Mouse (Mus musculus): Measurements from ENCODE around the gene Lama4. TPM values are rescaled to one million over a fixed set of nuclear protein-coding genes. Genes with fewer than 3 reads are reported as not detected.

Lama4 gene
- total and polyA plus RNA-seq, 2 experiments from 2014 or later: 10.4 to 22.6 TPM

DNA sequence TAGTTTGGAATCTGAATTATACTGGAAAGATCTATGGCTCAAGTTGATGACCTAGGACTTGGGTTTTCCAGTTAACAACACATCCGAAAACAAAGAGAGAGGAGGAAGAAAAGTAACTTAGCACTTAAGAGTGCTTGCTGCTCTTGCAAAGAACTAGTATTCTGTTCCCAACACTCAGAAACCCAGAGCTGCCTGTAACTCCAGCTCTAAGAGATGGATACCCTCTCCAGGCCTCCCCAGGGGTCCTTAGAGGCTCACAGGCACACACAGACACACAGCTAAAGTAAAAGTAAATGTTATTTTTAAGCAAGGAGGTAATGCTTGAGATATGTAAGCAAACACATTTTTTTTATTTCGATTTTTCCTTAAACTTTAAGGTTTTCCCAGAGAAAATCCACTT lies 49.5 kb downstream of the Lama4 start:
- WGBS: 72% methylated on average over 2 of the region's 2 CpGs

DNA sequence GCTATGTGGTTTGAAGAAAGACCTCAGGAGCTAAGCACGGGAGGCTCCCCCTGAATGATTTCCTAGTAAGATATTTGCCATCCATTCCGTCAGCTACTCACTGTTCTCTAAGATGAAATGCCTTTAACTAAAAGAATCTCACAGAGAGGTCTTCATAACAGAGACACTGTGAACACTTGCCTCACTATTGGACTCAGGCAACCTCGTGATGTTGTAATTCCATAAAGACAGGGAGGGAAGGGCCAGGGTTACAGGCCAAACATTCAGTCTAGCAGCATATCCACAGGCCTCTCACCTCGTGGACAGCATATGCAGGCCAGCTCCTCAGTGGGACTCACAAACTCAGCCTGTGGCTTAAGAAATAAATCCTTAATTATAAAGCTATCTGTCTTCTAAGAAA lies 52.7 kb downstream of the Lama4 start:
- no peak for DNase-seq
- ATAC-seq: no peak
- H3K9ac ChIP-seq: no peak overlapping the region
- H3K4me2 ChIP-seq (ENCODE audit: low read depth): no peak overlapping the region
- no peaks in the 10 kb centered on the region for H3K9me3 ChIP-seq (ENCODE audit: low read length)
- no peaks in the 10 kb centered on the region for H3K36me3 ChIP-seq (ENCODE audit: insufficient read depth)
- TF ChIP-seq CTCF (IDR thresholded peaks at IDR 0.05; ENCODE audit: low read depth): no peak
- WGBS: 59% methylated on average over 4 of the region's 4 CpGs
- no peaks in the 10 kb centered on the region for H3K27me3 ChIP-seq (ENCODE audit: insufficient read depth, low read length)
- H3K4me3 ChIP-seq (ENCODE audit: low read depth, low read length): no peak overlapping the region
- H3K4me1 ChIP-seq (ENCODE audit: insufficient read depth): no peaks in the 10 kb centered on the region
- no peak overlapping the region for H3K27ac ChIP-seq (ENCODE audit: low read depth, low read length)

More for the DNA sequence above, 49.5 kb downstream of the Lama4 start:
- ATAC-seq: no peak
- Histone ChIP-seq H3K27ac (ENCODE audit: low read depth, low read length) (no peak overlapping the region), H3K9me3 (ENCODE audit: low read length) (no peaks in the 10 kb centered on the region), H3K27me3 (ENCODE audit: insufficient read depth, low read length) (no peaks in the 10 kb centered on the region), H3K4me1 (ENCODE audit: insufficient read depth) (no peaks in the 10 kb centered on the region), H3K36me3 (ENCODE audit: insufficient read depth) (no peaks in the 10 kb centered on the region), H3K4me2 (ENCODE audit: low read depth) (no peak overlapping the region), H3K9ac (no peak overlapping the region), H3K4me3 (ENCODE audit: low read depth, low read length) (no peak overlapping the region)
- TF ChIP-seq CTCF (IDR thresholded peaks at IDR 0.05; ENCODE audit: low read depth): no peak
- DNase-seq: no peak

DNA sequence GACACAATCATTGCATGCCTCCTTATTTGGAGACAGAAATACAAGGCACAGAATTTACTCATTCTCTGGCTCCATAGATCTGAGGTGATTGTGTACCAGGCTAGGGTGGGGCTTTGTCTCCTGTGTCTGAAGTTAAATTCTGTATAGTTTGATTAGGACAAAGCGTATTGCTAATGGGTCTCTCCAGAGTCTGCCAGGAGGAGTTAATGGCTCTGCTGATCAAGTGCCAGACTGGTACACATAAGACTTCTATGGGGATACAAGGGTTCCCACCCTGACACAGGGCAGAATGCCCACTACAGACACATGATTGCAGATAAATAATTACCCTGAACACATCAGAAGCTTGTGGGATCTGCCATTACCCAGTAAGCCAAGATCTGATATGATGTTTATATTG lies 53.3 kb downstream of the Lama4 start:
- Histone ChIP-seq H3K36me3 (ENCODE audit: insufficient read depth) (no peaks in the 10 kb centered on the region), H3K9me3 (ENCODE audit: low read length) (no peaks in the 10 kb centered on the region), H3K27me3 (ENCODE audit: insufficient read depth, low read length) (no peaks in the 10 kb centered on the region), H3K9ac (no peak overlapping the region), H3K4me2 (ENCODE audit: low read depth) (no peak overlapping the region), H3K4me1 (ENCODE audit: insufficient read depth) (no peaks in the 10 kb centered on the region), H3K27ac (ENCODE audit: low read depth, low read length) (no peak overlapping the region), H3K4me3 (ENCODE audit: low read depth, low read length) (no peak overlapping the region)
- no peak for TF ChIP-seq CTCF (IDR thresholded peaks at IDR 0.05; ENCODE audit: low read depth)
- DNase-seq: no peak
- ATAC-seq: no peak
- 55% methylated on average over 1 of the region's 1 CpGs for WGBS

DNA sequence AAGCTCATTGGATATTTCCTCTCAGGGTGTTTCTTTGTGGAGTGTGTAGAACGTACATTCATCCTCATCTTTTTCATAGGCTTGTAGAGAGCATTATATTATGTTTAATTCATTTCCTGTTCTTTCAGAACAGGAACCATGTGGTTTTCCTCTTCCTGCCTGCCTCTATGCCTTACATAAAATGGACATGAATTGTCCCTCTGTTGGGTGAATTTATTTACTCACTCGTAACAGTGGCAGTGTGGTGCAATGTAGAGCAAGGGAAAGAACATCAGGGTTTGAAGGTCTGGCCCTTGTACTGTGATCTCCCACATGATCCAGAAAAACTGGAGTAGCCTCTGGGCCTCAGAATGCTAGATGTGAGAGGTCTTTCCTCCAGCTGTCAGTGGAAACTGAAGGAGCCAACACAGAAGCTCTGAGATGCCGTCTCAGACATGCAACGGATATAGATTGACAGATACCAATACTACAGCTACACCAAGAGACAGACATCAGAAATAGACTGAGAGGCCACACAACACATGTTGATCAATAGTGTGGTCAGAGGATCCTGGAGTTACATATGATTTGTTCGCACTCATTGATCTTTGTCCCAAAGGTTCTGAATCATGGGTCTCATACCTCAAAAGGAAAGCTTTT lies 58.4 kb downstream of the Lama4 start:
- no peak for TF ChIP-seq CTCF (IDR thresholded peaks at IDR 0.05; ENCODE audit: low read depth)
- Histone ChIP-seq H3K4me2 (ENCODE audit: low read depth) (no peak overlapping the region), H3K27me3 (ENCODE audit: insufficient read depth, low read length) (no peaks in the 10 kb centered on the region), H3K9ac (no peak overlapping the region), H3K9me3 (ENCODE audit: low read length) (no peaks in the 10 kb centered on the region), H3K4me1 (ENCODE audit: insufficient read depth) (peaks cover 2% of the 10 kb centered on the region; the same call in 1 of the 2 replicates), H3K36me3 (ENCODE audit: insufficient read depth) (no peaks in the 10 kb centered on the region), H3K4me3 (ENCODE audit: low read depth, low read length) (no peak overlapping the region), H3K27ac (ENCODE audit: low read depth, low read length) (no peak overlapping the region)
- no peak for DNase-seq
- 77% methylated on average over 5 of the region's 5 CpGs for WGBS
- no peak for ATAC-seq

DNA sequence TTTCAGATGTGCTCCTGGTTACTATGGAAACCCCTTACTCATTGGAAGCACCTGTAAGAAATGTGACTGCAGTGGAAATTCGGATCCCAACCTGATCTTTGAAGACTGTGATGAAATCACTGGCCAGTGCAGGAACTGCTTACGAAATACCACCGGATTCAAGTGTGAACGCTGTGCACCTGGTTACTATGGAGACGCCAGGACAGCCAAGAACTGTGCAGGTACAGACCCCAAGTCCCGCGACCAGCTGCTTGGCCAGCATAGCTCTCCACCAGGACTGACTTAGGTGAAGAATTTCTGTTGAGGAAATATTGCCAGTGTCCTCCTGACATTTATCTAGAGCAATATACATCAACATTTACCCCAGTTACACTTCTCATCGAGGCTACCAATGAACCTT lies 61.2 kb downstream of the Lama4 start:
- WGBS: 79% methylated on average over 8 of the region's 8 CpGs
- TF ChIP-seq CTCF (IDR thresholded peaks at IDR 0.05; ENCODE audit: low read depth): no peak
- peak; percentile 46 for ATAC-seq

DNA sequence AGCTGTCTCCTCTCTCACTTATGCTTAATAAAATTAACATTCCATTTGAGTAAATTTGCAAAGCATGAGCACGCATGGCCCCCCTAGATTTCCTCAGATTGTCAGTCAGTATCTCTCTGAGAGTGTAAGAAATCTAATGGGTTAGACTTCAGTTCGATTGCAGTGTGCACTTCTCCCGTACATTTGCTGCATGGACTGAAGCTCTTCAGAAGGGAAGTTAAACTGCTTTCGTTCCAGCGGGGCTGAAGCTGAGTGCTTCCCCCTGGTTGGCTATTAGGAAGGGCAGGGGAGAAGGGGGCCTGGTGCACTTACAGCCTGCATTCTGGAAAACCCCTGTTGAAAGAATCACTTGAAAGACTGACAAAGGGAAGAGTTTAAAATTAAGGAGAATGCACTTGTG lies 61.7 kb downstream of the Lama4 start:
- H3K4me2 ChIP-seq (ENCODE audit: low read depth): no peak overlapping the region
- DNase-seq: no peak
- H3K9me3 ChIP-seq (ENCODE audit: low read length): no peaks in the 10 kb centered on the region
- no peaks in the 10 kb centered on the region for H3K27me3 ChIP-seq (ENCODE audit: insufficient read depth, low read length)
- ATAC-seq: no peak
- no peak for TF ChIP-seq CTCF (IDR thresholded peaks at IDR 0.05; ENCODE audit: low read depth)
- H3K4me3 ChIP-seq (ENCODE audit: low read depth, low read length): no peak overlapping the region
- no peak overlapping the region for H3K27ac ChIP-seq (ENCODE audit: low read depth, low read length)
- H3K36me3 ChIP-seq (ENCODE audit: insufficient read depth): no peaks in the 10 kb centered on the region
- H3K9ac ChIP-seq: no peak overlapping the region
- WGBS: 65% methylated on average over 5 of the region's 5 CpGs
- peaks cover 2% of the 10 kb centered on the region; the same call in 1 of the 2 replicates for H3K4me1 ChIP-seq (ENCODE audit: insufficient read depth)

More for the DNA sequence above, 61.2 kb downstream of the Lama4 start:
- Histone ChIP-seq H3K9ac (no peak overlapping the region), H3K4me1 (ENCODE audit: insufficient read depth) (peaks cover 2% of the 10 kb centered on the region; the same call in 1 of the 2 replicates), H3K4me3 (ENCODE audit: low read depth, low read length) (no peak overlapping the region), H3K27me3 (ENCODE audit: insufficient read depth, low read length) (no peaks in the 10 kb centered on the region), H3K36me3 (ENCODE audit: insufficient read depth) (no peaks in the 10 kb centered on the region), H3K27ac (ENCODE audit: low read depth, low read length) (no peak overlapping the region), H3K9me3 (ENCODE audit: low read length) (no peaks in the 10 kb centered on the region), H3K4me2 (ENCODE audit: low read depth) (no peak overlapping the region)
- no peak for DNase-seq

DNA sequence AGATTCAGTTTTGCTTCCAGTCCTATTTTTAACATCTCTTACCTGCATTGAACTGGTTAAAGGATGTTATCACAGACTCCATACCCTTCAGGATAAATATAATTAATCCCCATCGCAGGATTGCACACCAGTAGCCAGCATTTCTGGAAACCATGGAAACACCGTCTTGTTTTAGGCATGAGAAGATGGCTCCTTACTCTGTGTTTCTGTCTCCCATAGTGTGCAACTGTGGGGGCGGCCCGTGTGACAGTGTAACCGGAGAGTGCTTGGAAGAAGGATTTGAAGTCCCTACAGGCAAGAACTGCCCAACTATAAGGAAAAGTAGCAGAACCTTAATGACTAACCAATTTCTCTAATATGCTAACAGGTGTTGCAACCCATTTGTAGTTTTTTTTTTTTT lies 63.1 kb downstream of the Lama4 start:
- WGBS: 57% methylated on average over 5 of the region's 5 CpGs
- no peak overlapping the region for H3K9ac ChIP-seq
- H3K36me3 ChIP-seq (ENCODE audit: insufficient read depth): no peaks in the 10 kb centered on the region
- DNase-seq (peak; percentile 47), ATAC-seq (peak; percentile 73)
- H3K27ac ChIP-seq (ENCODE audit: low read depth, low read length): no peak overlapping the region
- H3K9me3 ChIP-seq (ENCODE audit: low read length): no peaks in the 10 kb centered on the region
- TF ChIP-seq CTCF (IDR thresholded peaks at IDR 0.05; ENCODE audit: low read depth): no peak
- peaks cover 2% of the 10 kb centered on the region; the same call in 1 of the 2 replicates for H3K4me1 ChIP-seq (ENCODE audit: insufficient read depth)
- no peak overlapping the region for H3K4me3 ChIP-seq (ENCODE audit: low read depth, low read length)
- H3K4me2 ChIP-seq (ENCODE audit: low read depth): no peak overlapping the region
- H3K27me3 ChIP-seq (ENCODE audit: insufficient read depth, low read length): no peaks in the 10 kb centered on the region

All from forebrain, postnatal 0 days (tissue).